ENCODE assay signal across 16 mouse cellular contexts in the genomic region with DNA sequence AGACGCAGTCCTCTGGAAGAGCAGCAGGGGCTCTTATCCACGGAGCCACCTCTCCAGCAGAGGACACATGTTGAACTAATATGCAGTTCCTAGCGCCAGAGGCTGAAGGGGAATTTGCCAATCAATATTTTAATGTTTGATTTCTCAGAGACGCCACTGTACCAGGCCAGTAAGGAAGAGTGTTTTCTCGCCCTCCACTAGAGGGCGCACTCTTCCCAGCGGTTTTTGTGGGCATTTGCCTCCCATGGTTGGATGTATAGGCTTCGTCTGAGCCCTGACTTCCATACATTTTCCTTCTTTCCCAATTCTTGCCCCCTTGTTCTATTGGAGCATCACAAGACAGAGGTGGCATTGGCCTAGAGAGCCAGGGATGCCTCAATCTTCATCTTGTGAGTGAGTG. TPM values are rescaled to one million over a fixed set of nuclear protein-coding genes. Genes with fewer than 3 reads are reported as not detected.
"Had no signal": no experiment of that assay in that cellular context is flagged by ENCODE, and none has a peak within 500 bp of the region (broad histone marks: within the 10 kb centered on the region; RNA-seq: fewer than 3 reads in every experiment).

No protein-coding gene starts in this region.

RNA-seq across cellular contexts. Expression of a gene that starts 34.3 kb away (rescaled TPM):
- total RNA-seq: midbrain, postnatal 0 days had no signal
- polyA plus RNA-seq: liver, embryonic 14.5 days; liver, embryonic 16.5 days; lung, embryonic 14.5 days; lung, embryonic 16.5 days; midbrain, embryonic 11.5 days; midbrain, embryonic 13.5 days; midbrain, embryonic 15.5 days; midbrain, postnatal 0 days; myocyte; neural tube, embryonic 11.5 days; neural tube, embryonic 13.5 days; neural tube, embryonic 15.5 days; small intestine, adult 2 months; stomach, embryonic 14.5 days; stomach, embryonic 16.5 days; thymus, postnatal 0 days had no signal

RNA-seq across cellular contexts. Expression of a gene that starts 35.1 kb away (rescaled TPM):
- total RNA-seq: midbrain, postnatal 0 days had no signal
- polyA plus RNA-seq: liver, embryonic 14.5 days; lung, embryonic 14.5 days; lung, embryonic 16.5 days; midbrain, embryonic 11.5 days; midbrain, embryonic 13.5 days; midbrain, embryonic 15.5 days; midbrain, postnatal 0 days; neural tube, embryonic 11.5 days; neural tube, embryonic 13.5 days; neural tube, embryonic 15.5 days; small intestine, adult 2 months; stomach, embryonic 14.5 days; thymus, postnatal 0 days had no signal
